Mouse (Mus musculus): ENCODE measurements around the gene Stk10. TPM values are rescaled to one million over a fixed set of nuclear protein-coding genes. Genes with fewer than 3 reads are reported as not detected.

The Stk10 gene
- polyA plus RNA-seq, 1 experiment from 2014 or later: 2.2 TPM

GRCm38 (mm10) chr11:32564629-32565028 is 31.5 kb downstream of the Stk10 start:
- H3K4me3 ChIP-seq (ENCODE audit: control insufficient read depth in 1 of 2, insufficient read depth in 1 of 2, low read depth in 1 of 2, low read length in 2 of 2): no peak overlapping the region
- ATAC-seq (ENCODE audit: insufficient number of reproducible peaks, insufficient read depth, low FRiP score, low read depth): no peak
- peaks cover 9 to 13% of the 10 kb centered on the region in 2 experiments; a peak in 3 of 4 replicates for H3K4me1 ChIP-seq (ENCODE audit: control insufficient read depth in 2 of 2, insufficient read depth in 2 of 2, low read length in 2 of 2)
- H3K4me2 ChIP-seq (ENCODE audit: low read length): no peak overlapping the region
- no peaks in the 10 kb centered on the region for H3K27me3 ChIP-seq (ENCODE audit: control insufficient read depth, insufficient read depth, low read length)
- no peaks in the 10 kb centered on the region for H3K36me3 ChIP-seq (ENCODE audit: control insufficient read depth, insufficient read depth, low read length)
- no peaks in the 10 kb centered on the region for H3K9me3 ChIP-seq (ENCODE audit: control insufficient read depth, low read length)
- H3K9ac ChIP-seq (ENCODE audit: low read length): no peak overlapping the region
- WGBS: 42% methylated on average over 4 of the region's 4 CpGs
- H3K27ac ChIP-seq (replicated peaks in 1 of 2; ENCODE audit: control insufficient read depth in 1 of 2, insufficient read depth in 1 of 2, low read depth in 2 of 2, low read length in 2 of 2): no peak overlapping the region

- 61% methylated on average over 7 of the region's 8 CpGs for WGBS
- Histone ChIP-seq H3K4me1 (ENCODE audit: control insufficient read depth in 2 of 2, insufficient read depth in 2 of 2, low read length in 2 of 2) (peaks cover 9 to 13% of the 10 kb centered on the region in 2 experiments; a peak in 3 of 4 replicates), H3K27ac (replicated peaks in 1 of 2; ENCODE audit: control insufficient read depth in 1 of 2, insufficient read depth in 1 of 2, low read depth in 2 of 2, low read length in 2 of 2) (no peak overlapping the region), H3K9ac (ENCODE audit: low read length) (no peak overlapping the region), H3K4me2 (ENCODE audit: low read length) (no peak overlapping the region), H3K36me3 (ENCODE audit: control insufficient read depth, insufficient read depth, low read length) (no peaks in the 10 kb centered on the region), H3K27me3 (ENCODE audit: control insufficient read depth, insufficient read depth, low read length) (no peaks in the 10 kb centered on the region), H3K9me3 (ENCODE audit: control insufficient read depth, low read length) (no peaks in the 10 kb centered on the region), H3K4me3 (ENCODE audit: control insufficient read depth in 1 of 2, insufficient read depth in 1 of 2, low read depth in 1 of 2, low read length in 2 of 2) (no peak overlapping the region)
- no peak for ATAC-seq (ENCODE audit: insufficient number of reproducible peaks, insufficient read depth, low FRiP score, low read depth)
These were observed 32.0 kb downstream of the Stk10 start for GRCm38 (mm10) chr11:32565088-32565487.

GRCm38 (mm10) chr11:32566184-32566583 is 33.1 kb downstream of the Stk10 start:
- H3K36me3 ChIP-seq (ENCODE audit: control insufficient read depth, insufficient read depth, low read length): no peaks in the 10 kb centered on the region
- WGBS: 83% methylated on average over 6 of the region's 6 CpGs
- no peak overlapping the region for H3K27ac ChIP-seq (replicated peaks in 1 of 2; ENCODE audit: control insufficient read depth in 1 of 2, insufficient read depth in 1 of 2, low read depth in 2 of 2, low read length in 2 of 2)
- H3K4me3 ChIP-seq (ENCODE audit: control insufficient read depth in 1 of 2, insufficient read depth in 1 of 2, low read depth in 1 of 2, low read length in 2 of 2): no peak overlapping the region
- H3K9ac ChIP-seq (ENCODE audit: low read length): no peak overlapping the region
- no peak for ATAC-seq (ENCODE audit: insufficient number of reproducible peaks, insufficient read depth, low FRiP score, low read depth)
- H3K4me1 ChIP-seq (ENCODE audit: control insufficient read depth in 2 of 2, insufficient read depth in 2 of 2, low read length in 2 of 2): peaks cover 9 to 13% of the 10 kb centered on the region in 2 experiments; a peak in 3 of 4 replicates
- no peaks in the 10 kb centered on the region for H3K9me3 ChIP-seq (ENCODE audit: control insufficient read depth, low read length)
- no peaks in the 10 kb centered on the region for H3K27me3 ChIP-seq (ENCODE audit: control insufficient read depth, insufficient read depth, low read length)
- no peak overlapping the region for H3K4me2 ChIP-seq (ENCODE audit: low read length)

- peaks cover 7 to 9% of the 10 kb centered on the region in 2 experiments; a peak in 3 of 4 replicates for H3K4me1 ChIP-seq (ENCODE audit: control insufficient read depth in 2 of 2, insufficient read depth in 2 of 2, low read length in 2 of 2)
- no peak overlapping the region for H3K4me2 ChIP-seq (ENCODE audit: low read length)
- H3K9me3 ChIP-seq (ENCODE audit: control insufficient read depth, low read length): no peaks in the 10 kb centered on the region
- ATAC-seq (ENCODE audit: insufficient number of reproducible peaks, insufficient read depth, low FRiP score, low read depth): no peak
- no peaks in the 10 kb centered on the region for H3K36me3 ChIP-seq (ENCODE audit: control insufficient read depth, insufficient read depth, low read length)
- H3K4me3 ChIP-seq (ENCODE audit: control insufficient read depth in 1 of 2, insufficient read depth in 1 of 2, low read depth in 1 of 2, low read length in 2 of 2): no peak overlapping the region
- no peak overlapping the region for H3K27ac ChIP-seq (replicated peaks in 1 of 2; ENCODE audit: control insufficient read depth in 1 of 2, insufficient read depth in 1 of 2, low read depth in 2 of 2, low read length in 2 of 2)
- 88% methylated on average over 10 of the region's 10 CpGs for WGBS
- H3K9ac ChIP-seq (ENCODE audit: low read length): no peak overlapping the region
- H3K27me3 ChIP-seq (ENCODE audit: control insufficient read depth, insufficient read depth, low read length): no peaks in the 10 kb centered on the region
These were observed 34.1 kb downstream of the Stk10 start for GRCm38 (mm10) chr11:32567000-32567855.

- WGBS: 84% methylated on average over 7 of the region's 7 CpGs
- Histone ChIP-seq H3K4me1 (ENCODE audit: control insufficient read depth in 2 of 2, insufficient read depth in 2 of 2, low read length in 2 of 2) (peaks cover 5 to 9% of the 10 kb centered on the region in 2 experiments; a peak in 3 of 4 replicates), H3K4me2 (ENCODE audit: low read length) (no peak overlapping the region), H3K9ac (ENCODE audit: low read length) (no peak overlapping the region), H3K36me3 (ENCODE audit: control insufficient read depth, insufficient read depth, low read length) (no peaks in the 10 kb centered on the region), H3K9me3 (ENCODE audit: control insufficient read depth, low read length) (no peaks in the 10 kb centered on the region), H3K27me3 (ENCODE audit: control insufficient read depth, insufficient read depth, low read length) (no peaks in the 10 kb centered on the region), H3K27ac (replicated peaks in 1 of 2; ENCODE audit: control insufficient read depth in 1 of 2, insufficient read depth in 1 of 2, low read depth in 2 of 2, low read length in 2 of 2) (no peak overlapping the region), H3K4me3 (ENCODE audit: control insufficient read depth in 1 of 2, insufficient read depth in 1 of 2, low read depth in 1 of 2, low read length in 2 of 2) (no peak overlapping the region)
- ATAC-seq (ENCODE audit: insufficient number of reproducible peaks, insufficient read depth, low FRiP score, low read depth): no peak
These were observed 35.0 kb downstream of the Stk10 start for GRCm38 (mm10) chr11:32568060-32568459.

GRCm38 (mm10) chr11:32568637-32569293 is 35.7 kb downstream of the Stk10 start:
- WGBS: 75% methylated on average over 15 of the region's 15 CpGs
- Histone ChIP-seq H3K36me3 (ENCODE audit: control insufficient read depth, insufficient read depth, low read length) (no peaks in the 10 kb centered on the region), H3K4me2 (ENCODE audit: low read length) (no peak overlapping the region), H3K27ac (replicated peaks in 1 of 2; ENCODE audit: control insufficient read depth in 1 of 2, insufficient read depth in 1 of 2, low read depth in 2 of 2, low read length in 2 of 2) (no peak overlapping the region), H3K9ac (ENCODE audit: low read length) (no peak overlapping the region), H3K4me1 (ENCODE audit: control insufficient read depth in 2 of 2, insufficient read depth in 2 of 2, low read length in 2 of 2) (peaks cover 5 to 9% of the 10 kb centered on the region in 2 experiments; a peak in 3 of 4 replicates), H3K9me3 (ENCODE audit: control insufficient read depth, low read length) (no peaks in the 10 kb centered on the region), H3K27me3 (ENCODE audit: control insufficient read depth, insufficient read depth, low read length) (no peaks in the 10 kb centered on the region), H3K4me3 (ENCODE audit: control insufficient read depth in 1 of 2, insufficient read depth in 1 of 2, low read depth in 1 of 2, low read length in 2 of 2) (no peak overlapping the region)
- no peak for ATAC-seq (ENCODE audit: insufficient number of reproducible peaks, insufficient read depth, low FRiP score, low read depth)

- Histone ChIP-seq H3K4me1 (ENCODE audit: control insufficient read depth in 2 of 2, insufficient read depth in 2 of 2, low read length in 2 of 2) (peaks cover 0 to 2% of the 10 kb centered on the region in 2 experiments; a peak in 2 of 4 replicates), H3K36me3 (ENCODE audit: control insufficient read depth, insufficient read depth, low read length) (no peaks in the 10 kb centered on the region), H3K4me2 (ENCODE audit: low read length) (no peak overlapping the region), H3K9ac (ENCODE audit: low read length) (no peak overlapping the region), H3K27ac (replicated peaks in 1 of 2; ENCODE audit: control insufficient read depth in 1 of 2, insufficient read depth in 1 of 2, low read depth in 2 of 2, low read length in 2 of 2) (no peak overlapping the region), H3K4me3 (ENCODE audit: control insufficient read depth in 1 of 2, insufficient read depth in 1 of 2, low read depth in 1 of 2, low read length in 2 of 2) (no peak overlapping the region), H3K27me3 (ENCODE audit: control insufficient read depth, insufficient read depth, low read length) (no peaks in the 10 kb centered on the region), H3K9me3 (ENCODE audit: control insufficient read depth, low read length) (no peaks in the 10 kb centered on the region)
- no peak for ATAC-seq (ENCODE audit: insufficient number of reproducible peaks, insufficient read depth, low FRiP score, low read depth)
- 69% methylated on average over 6 of the region's 6 CpGs for WGBS
These were observed 38.0 kb downstream of the Stk10 start for GRCm38 (mm10) chr11:32571103-32571502.
